Mouse (Mus musculus) spleen, adult 2 months (tissue): ENCODE measurements at regions not wholly inside any gene's neighbourhood (a gene's known extent, or its start where the extent isn't known, plus 50 kb on each side); places are given as distances from the start of the nearest gene placed in this dataset.

Source experiments
- DNase-seq, 2 experiments: peaks; one replicate each; pipeline versions ENCODE4 v3.0.0 to v3.0.0-alpha.2; 2012 to 2021; ENCODE audit warnings: low spot score in 2 of 2, low read depth in 1 of 2
- H3K27ac ChIP-seq: fragments of 200-500 bp; 2 replicates; pipeline ENCODE4 v1.5.1; 2012; ENCODE audit warnings: low read length, inconsistent platforms; ENCODE audit not compliant: insufficient read depth
- H3K27me3 ChIP-seq: fragments of 200-500 bp; 2 replicates; pipeline ENCODE4 v1.6.1; 2012; ENCODE audit warnings: mild to moderate bottlenecking, moderate library complexity, low read length, inconsistent platforms; ENCODE audit not compliant: control insufficient read depth, insufficient read depth
- H3K36me3 ChIP-seq: fragments of 200-500 bp; 2 replicates; pipeline ENCODE4 v1.6.1; 2012; ENCODE audit warnings: mild to moderate bottlenecking, low read length, inconsistent platforms; ENCODE audit not compliant: control insufficient read depth, insufficient read depth
- H3K4me1 ChIP-seq: fragments of 200-500 bp; 2 replicates; pipeline ENCODE4 v1.6.1; 2011; ENCODE audit warnings: inconsistent platforms; ENCODE audit not compliant: control insufficient read depth, insufficient read depth, insufficient read length
- H3K4me3 ChIP-seq: fragments of 200-500 bp; 2 replicates; pipeline ENCODE4 v1.5.1; 2011; ENCODE audit warnings: mild to moderate bottlenecking, inconsistent platforms; ENCODE audit not compliant: insufficient read depth, insufficient read length; ENCODE audit errors: extremely low read depth
- CTCF ChIP-seq: fragments of 200-500 bp; IDR thresholded peaks from 2 replicates; pipeline ENCODE4 v1.5.1; 2011; ENCODE audit warnings: mild to moderate bottlenecking, inconsistent platforms; ENCODE audit not compliant: insufficient read depth, insufficient read length, insufficient replicate concordance; ENCODE audit errors: extremely low read depth
- POLR2A ChIP-seq: fragments of 200-500 bp; IDR thresholded peaks from 2 replicates; pipeline ENCODE4 v1.6.1; 2011; ENCODE audit warnings: low read depth, low read length, inconsistent platforms
- WGBS: fragments of 180-500 bp; shearing (Covaris S2); methylation state at CpG from one replicate; pipeline ENCODE4 v1.1.7; 2018; 5-methylcytosine and 5-hydroxymethylcytosine counted together

GRCm38 (mm10) chr16:78490245-78490644 is 86.3 kb downstream of the D16Ertd472e start:
- no peaks in the 10 kb centered on the region for H3K27me3 ChIP-seq
- peak; percentile 23 to 61 for DNase-seq
- peaks cover 2% of the 10 kb centered on the region; the same call in 1 of the 2 replicates for H3K4me1 ChIP-seq
- TF ChIP-seq CTCF (no peak), POLR2A (no peak)
- peak overlapping the region; percentile 60 for H3K4me3 ChIP-seq
- peak overlapping the region; percentile 68 for H3K27ac ChIP-seq
- 4% methylated on average over 12 of the region's 12 CpGs for WGBS
- no peaks in the 10 kb centered on the region for H3K36me3 ChIP-seq

DNA sequence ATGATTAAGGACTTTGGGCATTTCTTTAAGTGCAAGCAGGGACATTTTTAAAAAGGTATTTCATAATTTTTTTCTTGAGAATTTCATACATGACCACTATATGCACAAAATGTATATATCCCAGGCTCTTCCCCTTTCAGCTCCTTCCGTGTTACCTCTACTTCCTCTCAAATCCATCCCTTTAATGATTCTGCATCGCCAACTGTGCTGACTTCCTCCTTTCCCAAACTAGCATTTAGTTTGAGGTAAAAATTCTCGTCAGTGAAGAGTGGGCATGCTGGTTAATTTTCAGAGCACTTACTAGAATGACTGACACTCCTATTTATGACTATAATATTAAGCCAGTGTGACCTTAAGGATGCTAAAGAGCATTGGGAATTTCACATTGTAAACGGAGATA is 86.9 kb downstream of the D16Ertd472e start:
- no peak for DNase-seq
- no peaks in the 10 kb centered on the region for H3K36me3 ChIP-seq
- WGBS: 29% methylated on average over 4 of the region's 4 CpGs
- no peak overlapping the region for H3K27ac ChIP-seq
- H3K27me3 ChIP-seq: no peaks in the 10 kb centered on the region
- no peak for TF ChIP-seq CTCF
- TF ChIP-seq POLR2A: no peak
- H3K4me3 ChIP-seq: no peak overlapping the region
- H3K4me1 ChIP-seq: peaks cover 2% of the 10 kb centered on the region; the same call in 1 of the 2 replicates

DNA sequence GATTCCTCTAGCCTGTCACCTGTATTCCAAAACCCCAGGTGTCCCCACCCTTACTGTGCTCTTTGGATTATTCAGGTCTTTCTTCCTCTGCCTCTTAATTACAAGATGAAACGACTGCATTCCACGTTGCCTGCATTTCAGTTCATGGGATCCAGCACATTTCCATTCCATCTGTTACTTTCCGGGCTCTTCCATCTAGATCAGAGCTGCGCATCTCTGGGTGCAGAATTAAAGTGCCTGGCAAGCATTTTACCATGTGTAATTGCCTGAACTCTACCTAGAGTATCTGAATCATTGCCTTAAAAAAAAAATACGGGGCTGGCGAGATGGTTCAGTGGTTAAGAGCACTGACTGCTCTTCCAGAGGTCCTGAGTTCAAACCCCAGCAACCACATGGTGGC is 90.0 kb downstream of the D16Ertd472e start:
- Histone ChIP-seq H3K4me1 (peaks cover 2% of the 10 kb centered on the region; the same call in 1 of the 2 replicates), H3K4me3 (no peak overlapping the region), H3K27me3 (no peaks in the 10 kb centered on the region), H3K27ac (no peak overlapping the region), H3K36me3 (no peaks in the 10 kb centered on the region)
- DNase-seq: no peak
- 90% methylated on average over 6 of the region's 6 CpGs for WGBS
- TF ChIP-seq CTCF (no peak), POLR2A (no peak)

GRCm38 (mm10) chr16:78484319-78484718 is 92.2 kb downstream of the D16Ertd472e start:
- 79% methylated on average over 4 of the region's 4 CpGs for WGBS
- Histone ChIP-seq H3K27ac (no peak overlapping the region), H3K36me3 (no peaks in the 10 kb centered on the region), H3K4me3 (no peak overlapping the region), H3K27me3 (no peaks in the 10 kb centered on the region), H3K4me1 (no peaks in the 10 kb centered on the region)
- DNase-seq: no peak
- TF ChIP-seq POLR2A: no peak
- TF ChIP-seq CTCF: no peak

GRCm38 (mm10) chr16:78481571-78481970 is 94.9 kb downstream of the D16Ertd472e start:
- Histone ChIP-seq H3K27me3 (no peaks in the 10 kb centered on the region), H3K4me3 (no peak overlapping the region), H3K27ac (no peak overlapping the region), H3K36me3 (no peaks in the 10 kb centered on the region), H3K4me1 (no peaks in the 10 kb centered on the region; the same call in 1 of the 2 replicates)
- WGBS: 90% methylated on average over 6 of the region's 6 CpGs
- TF ChIP-seq POLR2A: no peak
- no peak for TF ChIP-seq CTCF
- DNase-seq: no peak

DNA sequence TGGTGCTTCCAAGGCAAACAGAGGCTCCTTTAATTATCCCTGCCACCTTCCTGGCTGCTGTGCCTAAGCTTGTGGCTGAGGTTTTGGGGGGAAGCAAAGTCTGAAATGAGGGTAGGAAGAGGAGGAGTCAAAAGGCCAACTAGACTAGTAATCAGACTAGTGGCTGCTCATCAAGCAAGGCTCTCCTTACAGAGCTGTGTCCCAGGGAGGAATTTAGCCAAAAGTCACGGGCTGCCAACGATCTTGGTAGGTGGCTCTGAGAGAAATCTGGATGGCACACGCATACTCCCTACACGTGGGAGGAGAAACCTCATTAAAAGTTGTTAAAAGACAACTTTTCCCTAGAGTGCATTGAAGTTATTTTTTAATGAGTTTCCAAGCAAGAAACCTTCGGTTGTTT is 95.4 kb downstream of the D16Ertd472e start:
- H3K4me3 ChIP-seq: no peak overlapping the region
- no peak for TF ChIP-seq CTCF
- TF ChIP-seq POLR2A: no peak
- no peaks in the 10 kb centered on the region for H3K27me3 ChIP-seq
- H3K36me3 ChIP-seq: no peaks in the 10 kb centered on the region
- no peak overlapping the region for H3K27ac ChIP-seq
- H3K4me1 ChIP-seq: no peaks in the 10 kb centered on the region; the same call in 1 of the 2 replicates
- 73% methylated on average over 5 of the region's 5 CpGs for WGBS
- no peak for DNase-seq

DNA sequence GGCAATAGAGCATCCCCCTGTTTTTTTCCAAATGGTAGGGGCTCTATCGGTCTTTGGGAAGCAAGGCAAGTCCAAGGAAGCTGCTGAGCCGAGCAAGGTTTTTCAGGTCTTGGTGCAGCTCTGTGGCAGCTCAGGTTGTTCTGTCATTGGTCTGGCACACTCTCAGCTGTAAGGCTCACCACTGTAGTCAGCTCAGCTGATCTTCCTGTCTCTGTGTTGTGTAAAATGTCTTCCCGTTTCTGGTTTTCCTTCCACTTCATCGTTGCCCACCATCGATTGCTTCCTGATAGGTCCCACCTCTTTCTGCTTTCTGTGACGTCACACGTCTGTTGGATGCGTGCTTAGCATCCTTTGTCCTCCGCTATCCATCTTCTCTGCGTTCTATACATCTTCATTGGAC is 96.2 kb downstream of the D16Ertd472e start:
- no peaks in the 10 kb centered on the region; the same call in 1 of the 2 replicates for H3K4me1 ChIP-seq
- no peak for TF ChIP-seq POLR2A
- DNase-seq: no peak
- H3K36me3 ChIP-seq: no peaks in the 10 kb centered on the region
- H3K27me3 ChIP-seq: no peaks in the 10 kb centered on the region
- H3K4me3 ChIP-seq: no peak overlapping the region
- H3K27ac ChIP-seq: no peak overlapping the region
- WGBS: 68% methylated on average over 10 of the region's 10 CpGs

GRCm38 (mm10) chr16:78473456-78473855 is 96.5 kb upstream of the Btg3 start:
- Histone ChIP-seq H3K27ac (no peak overlapping the region), H3K4me1 (no peaks in the 10 kb centered on the region), H3K27me3 (no peaks in the 10 kb centered on the region), H3K4me3 (no peak overlapping the region), H3K36me3 (no peaks in the 10 kb centered on the region)
- TF ChIP-seq CTCF (no peak), POLR2A (no peak)
- DNase-seq: no peak
- 34% methylated on average over 7 of the region's 7 CpGs for WGBS
